Mouse (Mus musculus): ENCODE measurements around the gene Zfp991.
"Not testable (repeated sequence)": the region's sequence is repeated elsewhere in the genome, so short reads cannot be mapped to it uniquely, and the experiment has no call there.

- TF ChIP-seq GATA1, TAL1 (IDR thresholded peaks at IDR 0.05; ENCODE audit: low read length): not testable (repeated sequence)
These were observed 9.9 kb downstream of the Zfp991 start for GRCm38 (mm10) chr4:147141757-147142156.
